In genomic region chr15:51038968-51039367, GRCm38 (mm10) we compare ENCODE assay signal across 25 mouse cellular contexts.
A peak's percentile ranks its signal among the peaks of the same experiment; 100 is the strongest.
DNase-seq lines count a peak whose midpoint lies in the region; ATAC-seq and TF ChIP-seq lines count a peak whose summit lies in the region.
"Had no signal": no experiment of that assay in that cellular context is flagged by ENCODE, and none has a peak within 500 bp of the region (broad histone marks: within the 10 kb centered on the region; RNA-seq: fewer than 3 reads in every experiment).

No protein-coding gene starts in this region.

- no peaks in the 10 kb centered on the region for H3K36me3 ChIP-seq in kidney, postnatal 0 days (ENCODE audit: insufficient read depth, low read length)
- H3K36me3 ChIP-seq in embryonic facial prominence, embryonic 14.5 days (ENCODE audit: control insufficient read depth, insufficient read depth, low read length) = no peaks in the 10 kb centered on the region
- H3K36me3 ChIP-seq in limb, embryonic 14.5 days (ENCODE audit: control insufficient read depth, insufficient read depth, low read length) = no peaks in the 10 kb centered on the region
- H3K36me3 ChIP-seq: G1E; kidney, embryonic 15.5 days; liver, embryonic 12.5 days; midbrain, embryonic 13.5 days had no signal

- DNase-seq in kidney, postnatal 0 days (ENCODE audit: low spot score) = peak; percentile 8
- DNase-seq in kidney, postnatal 10 days = no peak
- DNase-seq in embryo, embryonic 10 days (ENCODE audit: low spot score) = peak; percentile 24
- peak; percentile 12 for DNase-seq in embryonic facial prominence, embryonic 14.5 days (ENCODE audit: low spot score)
- peak; percentile 21 for DNase-seq in limb, embryonic 14.5 days (ENCODE audit: low spot score)
- DNase-seq in gastrocnemius, postnatal 25 days = no peak
- no peak for DNase-seq in cerebellum, adult 11-12 months
- DNase-seq: adrenal gland, postnatal 25 days; cerebellum, postnatal 10 days; forebrain, postnatal 0 days; layer of hippocampus, adult 9-11 months; left cerebral cortex, postnatal 4 days; lung, adult 18-20 months; lung, postnatal 10 days; thymus, postnatal 25 days had no signal

- no peak for TF ChIP-seq CTCF in kidney, postnatal 0 days (IDR thresholded peaks at IDR 0.05; ENCODE audit: low read depth)

- H3K9ac ChIP-seq in kidney, postnatal 0 days (ENCODE audit: low read depth, low read length) = no peak overlapping the region
- no peak overlapping the region for H3K9ac ChIP-seq in embryonic facial prominence, embryonic 14.5 days (ENCODE audit: low read depth, low read length)
- no peak overlapping the region for H3K9ac ChIP-seq in limb, embryonic 14.5 days (ENCODE audit: low read depth, low read length, severe bottlenecking)
- H3K9ac ChIP-seq: forebrain, postnatal 0 days; kidney, embryonic 15.5 days; liver, embryonic 12.5 days; midbrain, embryonic 13.5 days had no signal

- TF ChIP-seq POLR2A in limb, embryonic 14.5 days (IDR thresholded peaks at IDR 0.05; ENCODE audit: borderline replicate concordance, extremely low read depth, insufficient read depth, insufficient read length) = no peak

- H3K27ac ChIP-seq in kidney, postnatal 0 days = no peak overlapping the region
- H3K27ac ChIP-seq in embryonic facial prominence, embryonic 14.5 days (replicated peaks; ENCODE audit: low read depth, low read length) = no peak overlapping the region
- H3K27ac ChIP-seq in limb, embryonic 14.5 days (replicated peaks; ENCODE audit: low read depth, low read length) = no peak overlapping the region
- H3K27ac ChIP-seq: kidney, embryonic 15.5 days; left cerebral cortex, adult 2 months; liver, embryonic 12.5 days; midbrain, embryonic 13.5 days had no signal

- no peaks in the 10 kb centered on the region for H3K9me3 ChIP-seq in kidney, postnatal 0 days (replicated peaks; ENCODE audit: low read length)
- H3K9me3 ChIP-seq in embryonic facial prominence, embryonic 14.5 days (ENCODE audit: control insufficient read depth, low read length) = 0 out of 2 replicates have a peak, but pooled peaks cover 2% of the 10 kb centered on the region
- H3K9me3 ChIP-seq in limb, embryonic 14.5 days (ENCODE audit: control insufficient read depth, low read length) = no peaks in the 10 kb centered on the region
- H3K9me3 ChIP-seq: G1E; kidney, embryonic 15.5 days; liver, embryonic 12.5 days; midbrain, embryonic 13.5 days had no signal

- no peak overlapping the region for H3K4me2 ChIP-seq in kidney, postnatal 0 days (ENCODE audit: low read length)
- H3K4me2 ChIP-seq in embryonic facial prominence, embryonic 14.5 days (ENCODE audit: low read depth, low read length) = no peak overlapping the region
- H3K4me2 ChIP-seq in limb, embryonic 14.5 days (replicated peaks; ENCODE audit: low read depth, low read length, severe bottlenecking) = no peak overlapping the region
- H3K4me2 ChIP-seq: heart, embryonic 11.5 days; kidney, embryonic 15.5 days; liver, embryonic 12.5 days; midbrain, embryonic 13.5 days had no signal

- ATAC-seq in kidney, postnatal 0 days (replicated peaks; ENCODE audit: low FRiP score, low read depth) = no peak
- no peak for ATAC-seq in embryonic facial prominence, embryonic 14.5 days (ENCODE audit: low read depth)
- no peak for ATAC-seq in limb, embryonic 14.5 days (ENCODE audit: low FRiP score, low read depth)
- no peak for ATAC-seq in activated CD4-positive, CD25-positive, alpha-beta regulatory T cell, adult 4 months
- ATAC-seq: forebrain, postnatal 0 days; hindbrain, embryonic 16.5 days; intestine, embryonic 16.5 days; liver, embryonic 12.5 days; midbrain, embryonic 13.5 days; Patski had no signal

- WGBS in kidney, postnatal 0 days = 7% methylated on average over 1 of the region's 1 CpGs
- 5% methylated on average over 1 of the region's 1 CpGs for WGBS in embryonic facial prominence, embryonic 14.5 days
- WGBS in limb, embryonic 14.5 days = 5% methylated on average over 1 of the region's 1 CpGs

- no peak overlapping the region for H3K4me3 ChIP-seq in kidney, postnatal 0 days (replicated peaks; ENCODE audit: low read depth, low read length)
- no peak overlapping the region for H3K4me3 ChIP-seq in embryonic facial prominence, embryonic 14.5 days (ENCODE audit: low read depth, low read length)
- H3K4me3 ChIP-seq in limb, embryonic 14.5 days (replicated peaks; ENCODE audit: low read length) = no peak overlapping the region
- H3K4me3 ChIP-seq: kidney, embryonic 15.5 days; left cerebral cortex, adult 2 months; liver, embryonic 12.5 days; midbrain, embryonic 13.5 days had no signal

- H3K4me1 ChIP-seq in kidney, postnatal 0 days (replicated peaks; ENCODE audit: insufficient read depth, low read length) = no peaks in the 10 kb centered on the region
- no peaks in the 10 kb centered on the region for H3K4me1 ChIP-seq in embryonic facial prominence, embryonic 14.5 days (ENCODE audit: control insufficient read depth, insufficient read depth, low read length)
- no peaks in the 10 kb centered on the region for H3K4me1 ChIP-seq in limb, embryonic 14.5 days (ENCODE audit: control insufficient read depth, insufficient read depth, low read length)
- H3K4me1 ChIP-seq: kidney, embryonic 15.5 days; liver, embryonic 12.5 days; midbrain, embryonic 13.5 days had no signal

- no peaks in the 10 kb centered on the region for H3K27me3 ChIP-seq in kidney, postnatal 0 days (ENCODE audit: insufficient read depth, low read length)
- no peaks in the 10 kb centered on the region for H3K27me3 ChIP-seq in embryonic facial prominence, embryonic 14.5 days (replicated peaks; ENCODE audit: control insufficient read depth, insufficient read depth, low read length)
- no peaks in the 10 kb centered on the region for H3K27me3 ChIP-seq in limb, embryonic 14.5 days (ENCODE audit: control insufficient read depth, insufficient read depth, low read length)
- H3K27me3 ChIP-seq: kidney, embryonic 15.5 days; liver, embryonic 12.5 days; midbrain, embryonic 13.5 days had no signal

Comparison
In these comparisons a context has a peak if more than half of its experiments do, and no peak if none do; other contexts are left out.
1. DNase-seq: peak in kidney, postnatal 0 days (single experiment), embryo, embryonic 10 days (single experiment), embryonic facial prominence, embryonic 14.5 days (single experiment) and limb, embryonic 14.5 days (single experiment); none in kidney, postnatal 10 days (single experiment), gastrocnemius, postnatal 25 days (single experiment) and cerebellum, adult 11-12 months (single experiment).